Mouse (Mus musculus): Measurements from ENCODE around the gene Il23a.

The Il23a gene

GRCm38 (mm10) chr10:128250565-128250964 is 48.0 kb downstream of the Il23a start:
- H3K4me1 ChIP-seq (replicated peaks; ENCODE audit: low read depth, low read length), result peaks cover 69% of the 10 kb centered on the region
- peaks cover 79% of the 10 kb centered on the region for H3K36me3 ChIP-seq (ENCODE audit: insufficient read depth, low read length)
- TF ChIP-seq POU5F1 (IDR thresholded peaks at IDR 0.05; ENCODE audit: borderline replicate concordance, low read length), result no peak
- no peak for TF ChIP-seq CTCF (conservative IDR thresholded peaks at IDR 0.05; ENCODE audit: low read length)
- no peak for TF ChIP-seq NANOG (IDR thresholded peaks at IDR 0.05; ENCODE audit: borderline replicate concordance, low read length)
- H3K9me3 ChIP-seq (ENCODE audit: low read length), result no peaks in the 10 kb centered on the region
- no peak overlapping the region for H3K4me3 ChIP-seq (replicated peaks; ENCODE audit: low read length)
- no peaks in the 10 kb centered on the region for H3K27me3 ChIP-seq (ENCODE audit: insufficient read depth, low read length)

- H3K4me1 ChIP-seq (replicated peaks; ENCODE audit: low read depth, low read length), result peaks cover 79% of the 10 kb centered on the region
Measured at GRCm38 (mm10) chr10:128247020-128247732, 51.4 kb downstream of the Il23a start.

More at GRCm38 (mm10) chr10:128247020-128247732, 51.4 kb downstream of the Il23a start:
- Histone ChIP-seq H3K27me3 (ENCODE audit: insufficient read depth, low read length) (no peaks in the 10 kb centered on the region), H3K36me3 (ENCODE audit: insufficient read depth, low read length) (peaks cover 100% of the 10 kb centered on the region), H3K9me3 (ENCODE audit: low read length) (no peaks in the 10 kb centered on the region), H3K4me3 (replicated peaks; ENCODE audit: low read length) (peak overlapping the region; percentile 69)
- TF ChIP-seq POU5F1 (IDR thresholded peaks at IDR 0.05; ENCODE audit: borderline replicate concordance, low read length), result no peak
- no peak for TF ChIP-seq NANOG (IDR thresholded peaks at IDR 0.05; ENCODE audit: borderline replicate concordance, low read length)
- TF ChIP-seq CTCF (conservative IDR thresholded peaks at IDR 0.05; ENCODE audit: low read length), result no peak

Data from E14TG2a.4 (cell line).